Mouse (Mus musculus) Patski (cell line): ENCODE data around the gene Grxcr1. TPM values are rescaled to one million over a fixed set of nuclear protein-coding genes. Genes with fewer than 3 reads are reported as not detected.

Source experiments
- ATAC-seq: fragments of 100-300 bp; one replicate; pipeline ENCODE4 v1.8.0; 2021
- CTCF ChIA-PET: fragments of 350-600 bp; sonication (Branson Sonifier 250); formaldehyde crosslinking; loops from one replicate; lab custom pipeline; 2022; ENCODE audit warnings: inconsistent platforms; lab: Charles Lee
- POLR2A ChIA-PET: fragments of 350-600 bp; sonication (Branson Sonifier 250); formaldehyde crosslinking; loops from one replicate; lab custom pipeline; 2022; ENCODE audit warnings: antibody characterized with exemption, inconsistent platforms; lab: Charles Lee
- DNase-seq: peaks from one replicate; pipeline ENCODE4 v3.0.0-alpha.2; 2011; ENCODE audit warnings: low read depth, low spot score
- H3K27me3 ChIP-seq: fragments of 371-371 bp; one replicate; pipeline ENCODE4 v1.5.1; 2021
- CTCF ChIP-seq: fragments of 100-300 bp; IDR thresholded peaks from one replicate; pipeline ENCODE4 v1.5.1; 2021
- in situ Hi-C: fragments of 300-500 bp; cut with MboI; formaldehyde crosslinking; loops from 3 replicates; pipeline ENCODE4 v1.11.1; 2018; ENCODE audit warnings: low pct_unique_long_range_greater_than_20kb, mixed read lengths
- polyA plus RNA-seq: library from polyadenylated mRNA; unstranded; gene quantifications from one replicate; pipeline ENCODE4 v1.2.3, GENCODE M21; 2021

The Grxcr1 gene
- polyA plus RNA-seq, 1 experiment from 2014 or later: not detected

- in situ Hi-C loops: no loop called here
- CTCF ChIA-PET: interaction anchor here (1.1 kb wide), 1 partner anchor 12 kb away, joined by 4 read pairs; no protein-coding TSS in a partner anchor
- ATAC-seq: no peak
- POLR2A ChIA-PET: no interaction called here
- no peak for TF ChIP-seq CTCF
- DNase-seq: no peak
- no peaks in the 10 kb centered on the region for H3K27me3 ChIP-seq
Measured at GRCm38 (mm10) chr5:68071857-68072256, 40.2 kb downstream of the Grxcr1 start.

GRCm38 (mm10) chr5:68086535-68087098, 55.0 kb downstream of the Grxcr1 start:
- no peaks in the 10 kb centered on the region for H3K27me3 ChIP-seq
- CTCF ChIA-PET: interaction anchor here (0.8 to 1.2 kb wide), 2 partner anchors 8 to 46 kb away, joined by 3 read pairs; no protein-coding TSS in a partner anchor
- in situ Hi-C loops: no loop called here
- DNase-seq (no peak), ATAC-seq (no peak)
- POLR2A ChIA-PET: no interaction called here
- TF ChIP-seq CTCF: no peak

GRCm38 (mm10) chr5:68087174-68087573, 55.5 kb downstream of the Grxcr1 start:
- TF ChIP-seq CTCF: no peak
- CTCF ChIA-PET: interaction anchor here (0.8 to 1.2 kb wide), 2 partner anchors 9 to 47 kb away, joined by 3 read pairs; no protein-coding TSS in a partner anchor
- in situ Hi-C loops: no loop called here
- DNase-seq (no peak), ATAC-seq (no peak)
- POLR2A ChIA-PET: no interaction called here
- no peaks in the 10 kb centered on the region for H3K27me3 ChIP-seq

- POLR2A ChIA-PET: no interaction called here
- in situ Hi-C loops: no loop called here
- CTCF ChIA-PET: no interaction called here
- no peak for TF ChIP-seq CTCF
- DNase-seq: no peak
- no peak for ATAC-seq
- no peaks in the 10 kb centered on the region for H3K27me3 ChIP-seq
Measured at GRCm38 (mm10) chr5:68093085-68093484, 61.5 kb downstream of the Grxcr1 start.

GRCm38 (mm10) chr5:68097665-68098624, 66.3 kb downstream of the Grxcr1 start:
- ATAC-seq (no peak), DNase-seq (no peak)
- ChIA-PET CTCF (interaction anchor here (1.2 kb wide), 1 partner anchor 9 kb away, joined by 3 read pairs; no protein-coding TSS in a partner anchor), POLR2A (no interaction called here)
- TF ChIP-seq CTCF: no peak
- in situ Hi-C loops: no loop called here
- H3K27me3 ChIP-seq: no peaks in the 10 kb centered on the region

- POLR2A ChIA-PET: no interaction called here
- CTCF ChIA-PET: no interaction called here
- ATAC-seq (no peak), DNase-seq (no peak)
- H3K27me3 ChIP-seq: no peaks in the 10 kb centered on the region
- TF ChIP-seq CTCF: no peak
- in situ Hi-C loops: loop anchor here (25.0 kb wide), 1 partner anchor 1400 kb away; no protein-coding TSS in a partner anchor
Measured at GRCm38 (mm10) chr5:68112430-68113036, 80.9 kb downstream of the Grxcr1 start.

- ATAC-seq (no peak), DNase-seq (no peak)
- ChIA-PET CTCF (no interaction called here), POLR2A (no interaction called here)
- TF ChIP-seq CTCF: peak; percentile 25
- in situ Hi-C loops: loop anchor here (25.0 kb wide), 1 partner anchor 1391 kb away; no protein-coding TSS in a partner anchor
- peaks cover 3% of the 10 kb centered on the region for H3K27me3 ChIP-seq
Measured at GRCm38 (mm10) chr5:68120880-68121279, 89.2 kb downstream of the Grxcr1 start.

GRCm38 (mm10) chr5:68122883-68123282, 91.2 kb downstream of the Grxcr1 start:
- CTCF ChIA-PET: interaction anchor here (0.9 kb wide), 1 partner anchor 367 kb away, joined by 3 read pairs; no protein-coding TSS in a partner anchor
- DNase-seq: no peak
- in situ Hi-C loops: loop anchor here (25.0 kb wide), 1 partner anchor 1389 kb away; no protein-coding TSS in a partner anchor
- POLR2A ChIA-PET: no interaction called here
- no peak for ATAC-seq
- peaks cover 3% of the 10 kb centered on the region for H3K27me3 ChIP-seq
- TF ChIP-seq CTCF: no peak

- CTCF ChIA-PET: no interaction called here
- no peak for TF ChIP-seq CTCF
- H3K27me3 ChIP-seq: peaks cover 3% of the 10 kb centered on the region
- DNase-seq (no peak), ATAC-seq (no peak)
- in situ Hi-C loops: no loop called here
- POLR2A ChIA-PET: no interaction called here
Measured at GRCm38 (mm10) chr5:68125478-68125877, 93.8 kb downstream of the Grxcr1 start.

- TF ChIP-seq CTCF: peak; percentile 56
- peaks cover 2% of the 10 kb centered on the region for H3K27me3 ChIP-seq
- in situ Hi-C loops: no loop called here
- peak; percentile 57 for ATAC-seq
- ChIA-PET CTCF (no interaction called here), POLR2A (no interaction called here)
- DNase-seq: no peak
Measured at GRCm38 (mm10) chr5:68128421-68128820, 96.8 kb downstream of the Grxcr1 start.
